Mouse (Mus musculus): Measurements from ENCODE around the gene Plekhm1.
"Not testable (repeated sequence)": the region's sequence is repeated elsewhere in the genome, so short reads cannot be mapped to it uniquely, and the experiment has no call there.

Plekhm1 gene

GRCm38 (mm10) chr11:103411981-103412949 is at the start of gene Plekhm1:
TSS of gene Plekhm1 (minus strand) at chr11:103412687.
- peak; percentile 97 for DNase-seq

GRCm38 (mm10) chr11:103451105-103451504 is 38.6 kb upstream of the Plekhm1 start:
- DNase-seq: not testable (repeated sequence)

- DNase-seq: not testable (repeated sequence)
These were observed 37.2 kb upstream of the Plekhm1 start for GRCm38 (mm10) chr11:103449721-103450120.

GRCm38 (mm10) chr11:103443678-103444077 is 31.2 kb upstream of the Plekhm1 start:
- DNase-seq: no peak

- no peak for DNase-seq
These were observed 23.8 kb upstream of the Plekhm1 start for GRCm38 (mm10) chr11:103436282-103436681.

GRCm38 (mm10) chr11:103425031-103425430 is 12.5 kb upstream of the Plekhm1 start:
- DNase-seq: no peak

- no peak for DNase-seq
These were observed 7.2 kb upstream of the Plekhm1 start for GRCm38 (mm10) chr11:103419667-103420066.

GRCm38 (mm10) chr11:103419226-103419625 is 6.7 kb upstream of the Plekhm1 start:
- peak; percentile 36 for DNase-seq

- DNase-seq: no peak
These were observed 1.0 kb upstream of the Plekhm1 start for GRCm38 (mm10) chr11:103413516-103413915.

GRCm38 (mm10) chr11:103412950-103413423 is 500 bp upstream of the Plekhm1 start:
- DNase-seq: peak; percentile 76

GRCm38 (mm10) chr11:103411301-103411700 is 1.2 kb downstream of the Plekhm1 start:
- no peak for DNase-seq

- no peak for DNase-seq
These were observed 3.6 kb downstream of the Plekhm1 start for GRCm38 (mm10) chr11:103408880-103409279.

GRCm38 (mm10) chr11:103407136-103407535 is 5.4 kb downstream of the Plekhm1 start:
- DNase-seq: not testable (repeated sequence)

GRCm38 (mm10) chr11:103406551-103406950 is 5.9 kb downstream of the Plekhm1 start:
- DNase-seq: peak; percentile 93

GRCm38 (mm10) chr11:103405814-103406213 is 6.7 kb downstream of the Plekhm1 start:
- no peak for DNase-seq

- no peak for DNase-seq
These were observed 7.9 kb downstream of the Plekhm1 start for GRCm38 (mm10) chr11:103404618-103405017.

GRCm38 (mm10) chr11:103403776-103404175 is 8.7 kb downstream of the Plekhm1 start:
- DNase-seq: peak; percentile 83

GRCm38 (mm10) chr11:103402738-103403137 is 9.7 kb downstream of the Plekhm1 start:
- DNase-seq: no peak

- peak; percentile 75 for DNase-seq
These were observed 10.3 kb downstream of the Plekhm1 start for GRCm38 (mm10) chr11:103402198-103402597.

- DNase-seq: no peak
These were observed 12.5 kb downstream of the Plekhm1 start for GRCm38 (mm10) chr11:103399986-103400385.

- DNase-seq: peak; percentile 33
These were observed 13.4 kb downstream of the Plekhm1 start for GRCm38 (mm10) chr11:103399050-103399449.

GRCm38 (mm10) chr11:103396682-103397081 is 15.8 kb downstream of the Plekhm1 start:
- peak; percentile 54 for DNase-seq

GRCm38 (mm10) chr11:103396236-103396635 is 16.3 kb downstream of the Plekhm1 start:
- no peak for DNase-seq

GRCm38 (mm10) chr11:103394604-103395003 is 17.9 kb downstream of the Plekhm1 start:
- DNase-seq: no peak

Data from kidney, adult 9 months (tissue).